Mouse (Mus musculus) frontal cortex, postnatal 36 days (tissue): Measurements from ENCODE around the gene Psma1.
A peak's percentile ranks its signal among the peaks of the same experiment; 100 is the strongest.

ENCODE experiments used
- DNase-seq, 2 experiments: peaks; one replicate each; pipeline ENCODE4 v3.0.0; 2022; ENCODE audit warnings: low spot score in 2 of 2

The Psma1 gene

DNA sequence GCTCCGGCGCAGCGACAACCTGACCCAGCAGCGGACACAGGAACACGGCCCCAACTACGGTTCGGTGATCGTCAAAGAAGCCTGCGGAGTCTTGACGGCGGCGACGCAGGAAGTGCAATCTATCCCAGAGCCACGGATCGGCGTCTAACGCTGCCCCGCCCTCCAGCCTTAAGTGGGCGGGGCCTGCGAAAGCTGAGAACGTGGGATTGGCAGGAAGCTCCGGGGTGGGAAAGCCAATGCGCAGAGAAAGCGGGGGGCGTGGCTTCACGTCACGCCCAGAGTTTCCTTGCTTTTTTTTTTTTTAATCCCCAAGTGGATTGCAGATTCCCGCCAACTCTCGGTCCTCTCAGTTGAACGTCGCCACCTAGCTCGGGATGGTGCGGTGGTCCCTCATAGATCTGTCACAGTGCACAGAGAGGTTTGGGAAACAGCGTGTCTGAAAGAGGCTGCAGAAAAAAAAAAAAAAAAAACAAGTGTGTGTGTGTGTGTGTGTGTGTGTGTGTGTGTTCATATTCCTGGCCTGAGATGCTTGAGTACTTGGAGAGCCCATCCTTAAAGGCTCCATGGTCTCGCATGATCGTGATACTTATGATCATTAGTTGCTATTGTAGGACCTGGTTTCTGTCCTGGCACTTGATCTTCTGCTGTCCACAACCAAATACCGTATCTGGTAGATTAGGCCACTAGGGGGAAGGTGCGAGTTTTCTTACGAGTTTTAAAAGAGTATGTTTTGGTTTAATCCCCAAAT, at the start of gene Psma1:
TSS of gene Psma1 (minus strand) at position 114 of the 748 bp plus-strand sequence.
- DNase-seq: peak; percentile 95 to 98

DNA sequence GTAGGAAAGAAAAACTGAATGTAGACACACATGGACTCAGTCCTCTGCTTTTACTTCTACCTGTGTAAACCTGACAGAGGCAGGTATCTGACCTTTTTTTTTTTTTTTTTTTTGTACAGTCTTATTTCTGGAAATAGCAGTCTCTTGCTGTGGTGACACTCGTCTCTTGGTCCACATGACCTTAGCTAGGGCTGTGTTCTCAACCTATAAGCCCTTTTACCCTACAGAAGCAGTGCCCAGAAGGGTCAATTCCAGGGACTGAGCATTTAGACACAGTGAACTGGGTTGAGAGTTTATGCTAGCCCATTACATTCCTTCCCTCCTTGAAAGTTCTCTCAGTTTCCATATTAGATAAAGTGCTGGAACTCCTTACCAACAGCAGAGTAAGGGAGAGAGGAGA, 47.6 kb upstream of the Psma1 start:
- no peak for DNase-seq

DNA sequence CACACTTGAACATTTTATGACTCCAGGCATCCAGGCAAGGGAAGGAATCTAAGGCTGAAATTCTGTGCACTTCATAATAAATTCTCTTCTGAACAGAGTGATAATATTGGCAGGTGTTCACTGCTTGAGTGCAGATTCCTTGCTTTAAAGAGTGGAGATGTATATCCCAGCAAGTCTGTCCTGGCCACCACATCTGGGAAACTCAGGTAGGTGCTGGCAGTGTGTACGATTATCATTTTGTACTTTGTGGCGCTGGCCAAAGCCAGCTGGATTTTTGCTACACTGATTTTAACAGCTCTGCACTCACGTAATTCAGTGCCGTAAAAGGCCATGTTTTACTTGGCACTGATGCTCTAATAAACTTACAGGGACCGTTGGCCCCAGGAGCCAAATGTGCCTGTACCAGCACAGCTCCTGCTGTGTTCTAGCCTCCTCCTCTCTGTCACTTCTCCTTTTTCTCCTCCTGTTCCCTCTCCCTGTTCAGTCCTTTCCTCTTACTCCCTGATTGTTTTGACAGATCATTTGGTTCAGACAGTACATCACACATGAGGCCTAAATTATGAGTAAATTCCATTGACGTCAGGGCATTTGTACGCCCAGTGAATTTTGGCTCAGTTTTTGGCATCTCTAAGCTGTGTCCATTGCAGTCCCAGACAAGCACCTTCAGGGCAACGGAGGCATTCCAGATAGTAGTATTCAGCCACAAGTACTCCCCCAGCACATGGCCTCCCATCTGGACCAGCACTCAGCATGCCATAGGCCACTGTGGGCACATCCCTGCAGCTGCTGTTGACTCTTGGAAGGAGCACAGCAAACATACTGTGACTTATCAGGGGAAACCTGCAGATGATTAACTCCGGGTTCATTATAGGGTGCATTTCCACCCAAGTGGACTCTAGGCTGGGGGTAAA, 46.9 kb upstream of the Psma1 start:
- DNase-seq: no peak

DNA sequence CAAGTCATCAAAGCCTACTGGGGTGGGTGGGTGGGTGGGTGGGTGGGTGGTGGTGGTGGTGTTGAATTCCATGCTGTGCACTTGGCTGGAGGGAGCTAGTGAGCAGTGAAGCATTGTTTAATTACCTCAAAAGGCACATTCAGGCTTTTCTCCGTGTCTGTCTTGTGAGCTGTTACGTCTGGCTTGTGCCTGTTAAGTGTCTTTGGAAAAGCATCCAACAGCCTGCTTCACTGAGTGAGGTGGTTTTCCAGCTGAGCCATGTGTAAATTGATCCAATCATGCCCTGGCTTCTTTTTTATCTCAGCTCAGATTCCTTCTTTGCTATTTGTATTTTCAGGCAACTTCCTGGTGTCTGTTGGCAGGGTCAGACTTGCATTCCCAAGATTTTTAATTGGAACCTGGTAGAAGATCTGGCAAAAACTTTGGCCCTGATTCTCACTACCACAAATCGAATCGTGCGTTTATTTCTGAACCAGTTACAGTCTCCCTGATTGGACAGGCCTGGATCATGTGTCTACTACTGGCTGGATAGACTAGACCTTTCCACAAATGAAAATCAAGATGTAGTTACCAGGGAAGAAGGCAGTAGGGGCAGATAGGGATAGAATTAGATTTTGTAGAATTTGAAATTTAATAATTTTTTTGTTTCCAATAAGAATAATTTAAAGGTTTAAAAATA, 45.9 kb upstream of the Psma1 start:
- no peak for DNase-seq

DNA sequence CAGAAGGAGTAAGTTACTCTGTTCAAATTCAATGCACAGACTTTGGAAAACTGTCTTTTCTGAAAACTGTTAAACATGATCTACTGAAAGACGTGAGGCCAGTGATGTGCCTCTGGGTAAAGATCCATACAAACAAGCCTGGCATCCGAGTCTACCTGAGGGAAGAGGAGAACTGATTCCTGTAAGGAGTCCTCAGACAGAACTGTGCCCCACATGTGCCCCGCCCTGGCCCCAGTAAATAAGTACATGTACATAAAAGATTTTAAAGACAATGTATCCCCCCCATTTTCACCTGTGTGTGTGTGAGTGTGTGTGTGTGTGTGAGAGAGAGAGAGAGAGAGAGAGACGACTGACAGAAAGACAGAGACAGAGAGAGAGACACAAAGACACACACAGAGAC, 42.0 kb upstream of the Psma1 start:
- DNase-seq: no peak

DNA sequence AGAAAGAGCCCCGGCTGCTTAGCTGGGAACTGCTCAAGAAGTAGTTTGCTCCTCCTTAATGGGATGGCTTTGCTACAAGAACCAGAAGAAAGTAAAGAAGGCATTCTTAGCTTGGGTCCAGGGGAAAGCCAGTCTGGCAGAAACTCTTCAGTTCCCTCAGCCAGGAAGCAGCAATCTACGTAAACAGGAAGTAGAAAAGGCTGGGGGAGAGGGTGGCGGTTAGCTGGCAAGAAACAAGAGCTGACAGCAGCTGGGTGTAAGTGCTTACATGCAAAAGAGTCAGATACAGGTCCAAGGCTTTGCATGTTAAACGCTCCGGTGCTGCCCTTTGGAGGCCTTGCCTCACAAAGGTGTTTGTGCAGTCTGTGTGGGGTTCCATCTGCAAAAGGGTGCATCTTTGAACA, 41.5 kb upstream of the Psma1 start:
- DNase-seq: peak in 1 of 2 experiments; percentile 12

DNA sequence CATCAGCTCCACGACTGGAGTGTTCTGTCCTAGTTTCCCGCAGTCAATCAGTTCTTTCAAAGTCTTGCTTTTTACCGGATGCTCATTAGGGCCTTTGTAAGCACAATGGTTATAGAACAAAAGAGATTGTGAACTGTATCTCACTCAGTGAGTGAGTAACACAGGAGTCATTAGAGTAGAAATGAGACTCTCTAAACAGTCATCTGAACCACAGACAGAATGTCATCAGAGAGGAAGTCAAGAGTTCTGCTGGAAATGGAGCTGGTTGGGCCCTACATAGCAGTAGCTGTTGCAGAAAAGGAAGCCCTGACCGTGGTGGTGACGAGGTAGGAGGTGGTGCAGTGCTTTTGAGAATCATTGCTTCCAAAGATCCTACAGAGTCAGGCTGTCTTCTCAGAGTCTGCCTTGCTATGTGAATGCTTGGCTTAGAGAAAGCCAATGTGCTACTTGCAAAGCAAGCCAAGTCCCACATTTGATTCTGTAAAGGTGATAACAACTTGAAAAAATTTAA, 40.5 kb upstream of the Psma1 start:
- peak in 1 of 2 experiments; percentile 53 for DNase-seq

DNA sequence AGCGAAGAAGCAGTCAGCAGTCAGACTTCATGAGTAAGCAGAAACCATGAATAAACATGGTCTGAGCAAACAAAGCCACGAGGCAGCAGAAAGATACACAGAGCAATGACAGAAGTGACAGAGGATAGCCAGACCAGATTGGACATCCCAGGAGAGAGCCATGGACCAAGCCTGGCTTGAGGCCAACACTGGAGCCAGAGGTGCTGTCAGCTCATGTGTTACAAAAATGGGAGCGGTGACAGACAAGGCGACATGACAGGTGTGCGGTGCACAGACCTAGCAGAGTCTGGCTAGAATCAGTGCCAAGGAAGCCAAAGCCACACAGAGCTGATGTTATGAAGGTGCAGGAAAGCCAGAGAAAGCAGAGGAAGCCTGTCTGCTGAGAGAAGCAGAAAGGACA, 35.3 kb upstream of the Psma1 start:
- no peak for DNase-seq

DNA sequence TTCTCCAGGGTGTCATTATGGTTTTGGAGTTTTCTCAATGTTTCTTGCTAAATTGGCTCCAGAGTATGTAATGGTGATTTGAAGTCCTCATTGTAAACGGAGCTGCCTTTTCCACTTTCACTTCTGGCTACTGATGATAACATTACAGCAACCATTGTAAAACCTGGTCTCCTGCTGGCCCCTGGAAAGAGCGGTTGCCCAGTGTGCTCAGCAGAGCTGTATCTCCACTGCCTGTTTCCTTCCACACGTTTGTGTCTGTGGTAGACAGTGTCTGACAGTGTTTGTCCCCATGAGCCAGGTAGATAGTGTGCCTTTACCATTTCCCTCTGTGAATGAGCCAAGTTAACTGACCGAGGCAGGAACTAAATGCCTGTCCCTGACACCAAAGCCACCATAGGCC, 33.1 kb upstream of the Psma1 start:
- DNase-seq: no peak

DNA sequence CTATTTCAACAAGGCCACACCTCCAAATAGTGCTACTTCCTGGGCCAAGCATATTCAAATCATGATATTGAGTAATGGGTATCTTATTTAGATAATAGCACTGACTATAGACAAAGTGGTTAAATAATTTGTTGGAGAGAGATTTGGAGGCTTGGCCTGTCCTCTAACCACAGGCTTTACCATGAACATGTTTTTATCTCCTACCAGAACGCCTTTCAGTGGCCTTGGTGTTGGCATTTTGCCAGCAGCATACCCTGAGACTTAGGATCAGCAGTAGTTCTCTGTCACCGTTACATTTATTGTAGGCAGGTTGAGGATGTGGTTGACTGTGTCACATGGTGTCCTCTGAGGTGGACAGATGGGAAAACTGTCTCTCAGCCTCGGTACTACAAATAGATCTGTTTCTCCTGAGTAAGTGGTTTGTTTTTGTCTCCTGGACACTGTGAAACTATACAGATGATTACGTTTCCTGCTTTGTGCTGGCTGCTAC, 25.4 kb upstream of the Psma1 start:
- no peak for DNase-seq

DNA sequence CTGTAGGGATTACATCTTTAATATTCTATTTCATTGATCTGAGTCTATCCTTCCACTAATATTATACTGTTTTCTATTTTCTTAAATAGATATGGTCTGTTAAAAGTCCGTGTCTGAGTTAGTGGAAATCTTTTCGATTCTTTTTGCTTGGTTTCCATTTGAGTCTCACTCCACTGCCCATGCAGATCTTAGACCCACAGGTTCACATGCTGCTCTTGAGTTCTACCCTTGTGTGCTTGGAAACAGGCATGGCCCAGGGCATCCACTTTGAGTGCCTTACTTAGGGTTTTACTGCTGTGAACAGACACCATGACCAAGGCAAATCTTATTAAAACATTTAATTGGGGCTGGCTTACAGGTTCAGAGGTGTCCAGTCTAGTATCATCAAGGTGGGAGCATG, 24.9 kb upstream of the Psma1 start:
- no peak for DNase-seq

DNA sequence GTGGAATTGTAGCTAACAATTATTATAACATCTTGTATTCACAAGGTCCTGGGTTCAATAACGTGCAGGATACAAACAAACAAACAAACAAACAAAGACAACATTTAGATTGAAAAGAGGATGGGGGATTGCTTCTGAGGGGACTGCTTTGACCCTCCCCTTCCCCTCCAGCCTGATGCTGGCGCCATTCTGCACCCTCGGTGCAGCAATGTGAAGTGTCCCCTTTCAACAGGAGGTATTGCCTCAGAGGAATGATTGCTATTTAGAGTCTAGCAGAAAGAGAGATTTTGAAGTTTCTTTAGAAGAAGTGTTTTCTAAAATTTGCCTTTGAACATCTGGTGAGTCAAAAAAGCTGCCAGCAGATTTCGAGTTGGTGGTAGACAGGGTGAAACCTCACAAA, 23.3 kb upstream of the Psma1 start:
- no peak for DNase-seq

DNA sequence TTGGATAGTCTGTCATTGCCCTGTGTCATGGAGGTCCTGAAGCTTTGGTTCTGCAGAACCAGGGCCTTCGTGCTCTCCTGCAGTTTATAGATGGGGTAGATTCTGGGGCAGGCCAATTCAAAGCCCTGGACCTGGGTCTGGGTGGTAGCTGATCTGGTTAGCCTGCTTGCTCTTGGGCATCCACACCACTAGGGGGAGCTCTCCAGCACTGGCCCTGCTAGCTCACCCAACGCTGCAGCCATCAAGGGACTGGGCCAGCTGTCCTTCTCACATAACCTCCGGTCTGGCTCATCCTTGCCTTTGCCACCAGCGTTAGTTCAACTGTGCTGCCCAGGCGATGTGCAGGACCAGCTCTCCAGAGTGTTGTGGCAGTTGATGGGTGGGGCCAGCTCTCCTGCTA, 18.8 kb upstream of the Psma1 start:
- DNase-seq: no peak

DNA sequence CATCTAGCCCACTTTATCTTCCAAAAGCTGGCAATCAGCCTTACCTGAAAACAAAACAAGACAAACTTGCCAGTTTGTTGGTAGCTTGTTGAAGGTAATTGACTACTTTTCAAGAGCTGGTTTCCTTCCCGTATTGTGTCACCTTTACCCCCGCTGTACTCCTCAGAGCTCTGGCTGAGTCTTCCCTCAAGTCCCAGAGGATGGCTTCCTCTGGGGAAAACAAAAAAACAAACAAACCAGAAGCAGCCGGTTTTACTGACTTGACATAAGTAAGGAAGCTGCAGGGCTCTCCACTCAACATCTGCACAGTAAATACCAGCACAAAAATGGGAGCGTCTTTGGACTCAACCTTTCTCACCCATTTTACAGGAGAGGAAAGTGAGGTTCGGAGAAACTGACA, 18.0 kb upstream of the Psma1 start:
- DNase-seq: no peak

DNA sequence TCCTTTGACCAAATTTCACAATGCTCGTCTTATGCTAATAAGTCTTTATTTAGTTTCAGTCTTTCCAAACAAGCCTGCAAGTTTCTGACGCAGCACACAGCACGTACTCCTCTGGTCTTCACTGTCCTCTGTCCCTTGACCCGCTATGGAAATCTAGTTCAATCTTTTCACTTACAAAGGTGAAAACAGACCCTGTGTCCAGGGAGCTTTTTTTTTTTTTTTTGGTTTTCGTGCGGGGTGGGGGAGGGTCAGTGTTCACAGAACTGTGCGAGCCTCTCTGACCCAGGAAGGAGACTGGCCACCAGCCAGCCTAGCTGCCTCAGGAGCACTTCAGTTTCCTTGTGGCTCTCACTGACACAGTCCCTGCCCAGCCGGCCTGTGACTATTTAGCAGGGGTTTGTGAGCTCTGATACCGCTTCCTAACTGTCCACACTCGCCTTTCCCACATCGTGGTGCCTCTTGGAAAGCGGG, 16.6 kb upstream of the Psma1 start:
- peak in 1 of 2 experiments; percentile 60 for DNase-seq

DNA sequence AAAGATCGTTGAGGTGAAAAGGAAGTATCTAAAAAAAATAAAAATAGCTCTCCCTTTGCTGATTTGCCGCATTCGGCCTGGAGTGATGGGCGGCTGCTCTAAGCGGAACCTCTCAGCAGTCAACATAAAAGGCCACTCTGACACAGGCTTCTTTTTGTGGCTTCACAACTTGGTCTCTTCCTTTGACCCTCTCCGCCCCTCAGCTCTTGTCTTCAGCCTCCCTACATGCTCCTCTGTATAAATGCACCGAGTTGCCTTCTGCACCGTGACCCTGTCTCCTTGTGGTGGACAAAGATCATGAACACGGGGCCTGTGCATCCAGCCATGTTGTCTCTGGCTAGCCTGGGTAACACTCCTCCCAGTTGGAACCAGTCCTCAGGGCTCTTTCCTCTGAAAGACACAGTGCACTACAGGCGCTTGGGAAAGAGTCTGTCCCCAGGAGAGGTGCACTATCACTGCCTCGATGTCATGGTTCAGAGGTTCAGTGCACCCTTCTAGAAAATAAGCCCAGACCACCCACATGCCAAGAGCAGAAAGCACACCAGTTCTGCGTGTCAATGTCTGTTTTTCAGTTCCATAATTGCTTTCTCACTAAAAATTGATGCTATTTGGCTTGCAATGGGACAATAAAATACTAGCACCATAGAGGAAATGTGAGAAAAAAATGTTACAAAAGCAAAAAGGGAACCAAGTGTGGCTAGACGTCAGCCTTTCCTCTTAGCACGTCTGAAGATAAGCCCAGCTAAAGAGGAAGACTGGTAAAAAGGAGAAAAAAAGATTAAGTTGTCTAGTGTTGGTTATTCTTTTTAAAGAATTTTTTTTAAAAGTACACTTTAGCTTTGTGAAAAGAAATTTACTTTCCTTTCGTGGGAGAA, 15.8 kb upstream of the Psma1 start:
- no peak for DNase-seq

DNA sequence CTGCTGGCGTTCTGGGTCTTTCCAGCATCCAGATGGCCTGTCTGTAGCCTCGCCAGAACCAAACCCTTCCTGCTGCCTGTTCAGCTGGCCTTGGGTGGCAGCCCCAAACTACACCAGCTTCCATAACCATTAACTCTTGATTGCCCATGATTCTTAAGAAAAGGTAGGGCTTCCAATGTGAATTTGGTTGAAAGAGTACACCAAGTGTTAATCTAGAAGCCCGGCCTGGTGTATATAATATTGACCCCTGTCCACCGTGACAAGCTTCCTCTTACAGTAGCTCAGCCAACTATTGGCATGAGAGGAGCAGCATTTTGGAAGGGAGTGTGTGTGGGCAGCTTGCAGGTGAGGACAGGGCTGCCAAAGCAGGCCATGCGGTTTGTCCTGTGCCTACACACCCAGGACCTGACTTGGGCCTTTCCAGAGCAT, 14.2 kb upstream of the Psma1 start:
- DNase-seq: no peak

DNA sequence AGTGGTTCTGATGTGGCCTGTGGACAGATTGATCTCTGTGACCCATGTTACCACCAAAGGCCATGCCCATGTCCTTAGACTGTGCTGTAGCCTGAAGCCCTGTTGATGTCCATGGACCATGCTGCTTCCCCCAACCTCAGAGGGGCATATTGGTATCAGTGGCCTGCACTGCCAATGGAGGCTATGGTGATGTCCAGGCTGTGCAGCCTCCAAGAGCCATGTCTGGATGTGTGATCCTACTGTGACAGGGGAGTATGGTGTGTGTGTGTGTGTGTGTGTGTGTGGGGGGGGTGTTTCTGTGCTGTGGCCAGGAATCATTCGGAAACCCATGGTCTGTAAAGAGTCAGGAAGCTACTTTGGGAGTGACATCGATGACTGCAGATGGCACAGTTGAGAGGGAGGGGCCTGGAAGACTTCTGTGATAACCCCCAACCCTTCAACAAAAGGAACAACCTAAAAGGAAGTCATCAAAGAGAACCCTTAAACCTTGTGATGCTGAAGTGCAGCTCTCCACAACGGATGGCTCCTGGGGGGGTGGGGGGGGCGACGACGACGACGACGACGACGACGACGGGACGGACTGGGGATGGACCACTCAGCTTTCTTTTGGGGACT, 8.5 kb upstream of the Psma1 start:
- no peak for DNase-seq

DNA sequence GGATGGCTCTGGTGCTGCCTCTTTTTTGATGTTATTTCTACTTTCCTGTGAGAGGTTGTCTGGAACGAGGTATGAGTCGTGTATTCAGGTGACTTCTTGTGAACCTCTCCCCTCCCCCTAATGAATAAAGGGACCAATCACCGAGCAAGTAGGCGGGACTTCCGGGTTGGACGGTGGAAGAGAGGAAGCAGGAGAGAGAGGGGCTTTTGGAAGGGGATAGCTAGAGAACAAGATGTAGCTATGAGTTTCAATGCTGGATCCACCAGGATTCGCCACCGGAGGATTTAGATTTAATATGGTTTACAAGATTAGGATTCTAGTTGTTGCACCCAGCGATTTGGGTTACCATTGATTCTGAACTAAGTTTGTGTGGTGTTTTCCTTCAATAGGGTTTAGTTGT, 7.1 kb upstream of the Psma1 start:
- no peak for DNase-seq

DNA sequence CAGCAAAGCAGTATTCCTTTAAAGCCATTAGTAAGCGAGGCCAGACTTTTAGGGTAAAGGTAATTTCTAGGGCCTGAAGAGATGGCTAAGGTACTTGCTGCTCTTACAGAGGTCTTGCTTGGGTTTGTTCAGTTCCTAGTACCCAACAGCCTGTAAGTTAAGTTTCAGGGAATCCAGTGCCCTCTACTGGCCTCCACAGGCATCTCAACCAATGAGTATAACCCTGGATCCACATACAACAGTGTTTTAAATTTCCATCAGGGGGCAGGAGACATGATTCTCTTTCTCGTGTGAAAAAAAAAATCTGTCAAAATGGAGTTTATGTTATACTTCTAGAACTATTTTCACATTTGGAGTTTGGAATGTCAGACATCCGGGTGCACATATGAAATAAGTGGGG, 5.8 kb upstream of the Psma1 start:
- DNase-seq: no peak
